Mouse (Mus musculus): ENCODE data around the gene Nek7.

The Nek7 gene

GRCm38 (mm10) chr1:138510566-138510965 is 109.4 kb downstream of the Nek7 start:
- no peak for DNase-seq (ENCODE audit: low spot score in 2 of 2)

- DNase-seq (ENCODE audit: low spot score in 2 of 2): no peak
Measured at GRCm38 (mm10) chr1:138507446-138508043, 112.4 kb downstream of the Nek7 start.

- no peak for DNase-seq (ENCODE audit: low spot score in 2 of 2)
Measured at GRCm38 (mm10) chr1:138507014-138507413, 112.9 kb downstream of the Nek7 start.

- DNase-seq (ENCODE audit: low spot score in 2 of 2): no peak
Measured at GRCm38 (mm10) chr1:138504228-138504627, 115.7 kb downstream of the Nek7 start.

- DNase-seq (ENCODE audit: low spot score in 2 of 2): no peak
Measured at GRCm38 (mm10) chr1:138500691-138501090, 119.2 kb downstream of the Nek7 start.

- DNase-seq (ENCODE audit: low spot score in 2 of 2): peak in 1 of 2 experiments; percentile 20
Measured at GRCm38 (mm10) chr1:138500155-138500554, 119.8 kb downstream of the Nek7 start.

GRCm38 (mm10) chr1:138499461-138499860 is 120.5 kb downstream of the Nek7 start:
- no peak for DNase-seq (ENCODE audit: low spot score in 2 of 2)

GRCm38 (mm10) chr1:138491382-138492097 is 128.4 kb downstream of the Nek7 start:
- DNase-seq (ENCODE audit: low spot score in 2 of 2): no peak

- DNase-seq (ENCODE audit: low spot score in 2 of 2): no peak
Measured at GRCm38 (mm10) chr1:138487569-138487968, 132.4 kb downstream of the Nek7 start.

- DNase-seq (ENCODE audit: low spot score in 2 of 2): no peak
Measured at GRCm38 (mm10) chr1:138480694-138481093, 139.2 kb downstream of the Nek7 start.

- DNase-seq (ENCODE audit: low spot score in 2 of 2): no peak
Measured at GRCm38 (mm10) chr1:138465352-138465751, 154.6 kb downstream of the Nek7 start.

- no peak for DNase-seq (ENCODE audit: low spot score in 2 of 2)
Measured at GRCm38 (mm10) chr1:138461425-138461824, 158.5 kb downstream of the Nek7 start.

- no peak for DNase-seq (ENCODE audit: low spot score in 2 of 2)
Measured at GRCm38 (mm10) chr1:138449476-138449851, 170.5 kb downstream of the Nek7 start.

GRCm38 (mm10) chr1:138448635-138449475 is 171.1 kb downstream of the Nek7 start:
- no peak for DNase-seq (ENCODE audit: low spot score in 2 of 2)

- DNase-seq (ENCODE audit: low spot score in 2 of 2): no peak
Measured at GRCm38 (mm10) chr1:138446846-138447245, 173.1 kb downstream of the Nek7 start.

Measured in cerebellum, postnatal 4 days (tissue).